Mouse (Mus musculus) urinary bladder, adult 2 months (tissue): ENCODE results near the gene Nhsl1. TPM values are rescaled to one million over a fixed set of nuclear protein-coding genes. Genes with fewer than 3 reads are reported as not detected.

Experiments
- DNase-seq: peaks from one replicate; pipeline ENCODE4 v3.0.0; 2022; ENCODE audit warnings: low spot score
- polyA plus RNA-seq: library from polyadenylated mRNA; depleted of rRNA; stranded (reverse); fragments of >200 nt; gene quantifications from 2 replicates; pipeline ENCODE4 v1.2.3, GENCODE M21; 2012

Nhsl1 gene
- polyA plus RNA-seq, 1 experiment = 14.0 TPM

DNA sequence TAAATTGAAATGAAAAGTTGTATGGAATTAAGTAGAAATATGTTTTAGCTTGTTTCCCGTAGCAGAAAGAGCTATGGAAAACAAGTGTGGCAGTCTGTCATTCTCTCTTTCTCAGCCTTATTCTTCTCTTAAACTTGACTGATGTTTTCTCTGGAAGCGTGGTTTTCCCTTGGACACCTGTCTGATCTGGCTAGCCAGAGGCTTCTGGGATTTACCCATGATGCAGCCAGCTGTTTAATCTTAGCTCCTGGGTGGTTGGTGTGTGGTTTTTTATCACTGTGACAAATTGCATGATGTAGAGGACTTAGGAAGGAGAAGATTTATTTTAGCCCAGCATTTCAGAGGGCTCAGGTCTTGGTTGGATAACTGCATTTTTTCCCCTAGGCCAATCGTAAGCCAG lies 164.9 kb downstream of the Nhsl1 start:
- no peak for DNase-seq

GRCm38 (mm10) chr10:18484731-18485130 lies 165.9 kb downstream of the Nhsl1 start:
- DNase-seq = no peak

- no peak for DNase-seq
These were observed 169.5 kb downstream of the Nhsl1 start for GRCm38 (mm10) chr10:18488239-18488803.

- DNase-seq = no peak
These were observed 171.2 kb downstream of the Nhsl1 start for GRCm38 (mm10) chr10:18489936-18490335.

- no peak for DNase-seq
These were observed 173.2 kb downstream of the Nhsl1 start for GRCm38 (mm10) chr10:18491952-18492351.

DNA sequence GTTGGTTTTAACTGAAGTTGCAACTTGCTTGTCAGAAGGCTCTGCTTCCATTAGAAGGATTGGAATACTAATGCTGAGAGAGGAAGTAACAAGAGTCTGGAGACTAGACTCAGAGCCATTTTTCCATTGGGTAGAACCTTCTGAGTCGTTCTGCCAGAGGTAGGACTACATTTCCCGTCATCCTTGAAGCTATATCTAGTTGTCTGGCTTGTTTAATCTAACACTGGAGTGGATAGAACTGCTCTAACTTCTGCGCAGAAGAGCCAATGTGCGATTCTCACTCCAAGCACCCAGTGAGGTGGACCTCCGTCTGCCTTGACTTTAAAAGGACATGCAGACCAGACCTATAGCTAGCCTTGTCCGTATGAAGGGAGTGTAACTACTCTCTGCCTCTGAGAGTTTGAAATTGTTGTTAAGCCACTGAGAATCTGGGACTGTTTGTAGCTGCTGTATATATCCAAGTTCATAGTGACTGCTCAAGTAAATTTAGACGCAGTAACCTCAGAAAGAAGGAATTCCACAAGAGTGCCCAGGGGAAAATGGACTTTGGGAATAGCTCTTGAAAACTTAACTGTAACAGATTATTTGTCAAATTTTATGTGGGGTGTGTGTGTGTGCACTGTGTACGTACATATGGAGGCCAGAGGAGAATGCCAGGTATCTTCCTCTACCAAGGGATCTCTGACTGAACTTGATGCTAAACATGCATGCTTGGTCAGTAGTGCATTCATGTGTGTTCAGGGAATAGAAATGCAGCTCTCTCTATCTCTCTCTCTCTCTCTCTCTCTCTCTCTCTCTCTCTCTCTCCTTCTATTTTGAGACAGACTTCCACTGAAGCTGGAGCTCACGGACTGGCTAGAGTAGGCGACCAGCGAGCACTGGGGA lies 174.5 kb downstream of the Nhsl1 start:
- DNase-seq = no peak

DNA sequence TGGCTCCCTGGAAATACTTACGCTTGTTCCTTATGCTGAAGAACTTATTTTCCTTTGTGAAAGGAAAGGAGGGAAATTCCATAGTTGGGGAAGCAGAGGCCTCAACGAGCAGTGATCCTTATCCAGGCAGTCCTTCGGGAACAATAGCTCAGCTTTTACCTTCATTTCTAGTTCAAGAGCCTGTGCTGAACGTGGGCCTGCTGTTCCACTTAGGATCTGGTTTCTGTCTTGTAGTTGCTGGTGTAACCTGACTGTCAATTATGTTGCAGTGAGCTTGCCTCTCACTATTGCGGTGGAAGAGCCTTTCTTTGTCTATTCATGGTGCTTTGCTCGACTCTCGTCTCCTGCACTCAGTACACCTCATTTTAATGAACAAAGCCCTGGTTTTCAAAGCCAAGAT lies 175.5 kb downstream of the Nhsl1 start:
- DNase-seq = no peak

DNA sequence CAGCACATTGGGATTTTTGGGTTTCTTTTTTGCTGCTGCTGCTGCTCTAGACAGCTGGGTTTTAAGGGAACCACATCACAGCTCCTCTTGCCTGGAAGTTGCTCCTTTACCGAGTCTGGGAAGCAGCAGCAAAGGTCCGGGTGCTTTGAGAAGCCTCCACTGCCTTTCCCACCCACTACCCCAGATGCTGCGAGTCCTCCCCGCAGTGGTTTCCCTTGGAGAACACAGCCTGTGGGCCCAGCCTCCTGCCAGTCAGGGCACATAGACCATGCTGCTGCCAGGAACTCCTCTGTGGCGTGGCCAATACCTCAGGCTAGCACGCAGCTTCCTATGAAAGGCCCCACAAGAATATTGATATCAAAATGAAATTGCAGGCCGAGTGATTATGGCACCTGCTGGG lies 178.3 kb downstream of the Nhsl1 start:
- DNase-seq = no peak

DNA sequence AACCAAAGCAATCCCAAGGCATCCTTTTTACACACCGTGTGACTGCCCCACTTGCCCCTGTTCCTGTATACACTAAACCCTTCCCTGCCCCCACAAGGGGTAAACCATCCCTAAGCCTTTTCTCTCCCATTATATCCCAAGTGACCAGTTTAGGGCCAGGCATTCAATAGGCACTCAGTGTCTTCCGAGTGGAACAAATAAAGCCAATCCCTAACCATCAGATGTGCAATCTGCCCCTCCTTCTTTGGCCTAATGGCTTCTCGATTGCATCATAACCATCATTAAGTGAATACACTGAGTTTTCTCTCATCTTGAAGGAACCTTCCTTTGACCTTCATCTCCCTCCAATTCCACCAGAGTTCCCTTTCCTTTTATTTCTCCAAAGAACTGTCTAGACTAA lies 183.2 kb downstream of the Nhsl1 start:
- DNase-seq = no peak

DNA sequence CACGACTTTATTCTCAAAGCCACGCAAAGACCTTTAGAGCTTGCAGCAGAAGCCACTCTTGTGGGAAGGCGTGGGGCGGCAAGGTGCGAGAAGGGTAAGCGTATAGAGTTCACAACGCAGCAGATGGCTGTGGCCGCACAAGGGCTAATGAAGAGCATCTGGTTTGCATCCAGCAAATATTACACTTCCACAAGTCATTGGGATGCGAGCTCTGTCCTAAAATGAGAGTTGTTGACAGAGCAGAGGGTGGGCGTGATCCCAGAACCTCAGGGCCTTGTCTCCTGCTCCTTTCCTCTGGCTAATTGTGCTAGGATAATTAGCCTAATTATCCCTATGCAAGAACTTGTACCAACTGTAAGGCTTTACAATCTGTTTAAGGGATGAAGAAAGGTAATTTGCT lies 186.9 kb downstream of the Nhsl1 start:
- no peak for DNase-seq

DNA sequence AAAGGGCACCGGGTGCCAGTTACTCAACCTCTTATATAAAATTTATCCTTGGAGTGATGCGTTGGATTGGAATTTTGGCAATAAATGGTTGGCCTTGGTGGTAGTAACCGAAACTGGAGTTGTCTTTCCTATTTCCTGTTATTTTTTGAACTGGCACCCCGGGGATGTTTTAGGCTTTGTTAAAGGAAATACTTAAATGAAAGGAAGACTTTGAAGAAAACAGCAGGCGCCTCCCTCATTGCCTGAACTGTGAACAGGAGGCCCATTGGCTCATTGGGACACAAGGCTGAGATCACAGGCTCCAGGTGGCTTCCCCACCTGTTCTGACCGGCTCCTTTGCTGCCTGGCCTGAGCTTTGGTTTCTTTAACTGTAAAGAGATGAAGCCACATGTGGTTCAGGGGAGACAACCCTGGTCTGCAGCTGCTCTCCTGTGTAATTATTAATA lies 187.7 kb downstream of the Nhsl1 start:
- no peak for DNase-seq

GRCm38 (mm10) chr10:18507869-18508473 lies 189.2 kb downstream of the Nhsl1 start:
- no peak for DNase-seq

DNA sequence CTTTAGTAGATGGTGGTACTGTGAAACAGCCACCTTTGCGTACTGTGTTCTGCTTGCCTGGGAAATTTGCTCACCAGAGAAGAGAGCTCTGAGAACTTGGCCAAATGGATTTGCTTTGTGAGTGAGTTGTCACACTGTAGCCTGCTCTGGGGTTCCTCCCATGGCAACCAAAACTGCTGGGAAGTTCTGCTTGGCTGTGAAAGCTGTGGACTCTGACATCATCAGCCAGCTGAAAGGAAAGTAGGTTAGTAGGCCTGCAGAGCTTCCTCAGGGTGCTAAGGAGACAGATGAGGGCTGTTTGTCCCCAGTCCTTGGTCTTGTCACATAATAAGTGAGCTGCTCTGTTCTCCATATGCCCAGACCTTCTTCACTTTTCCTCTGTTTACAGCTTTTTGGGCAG lies 189.8 kb downstream of the Nhsl1 start:
- DNase-seq = no peak

DNA sequence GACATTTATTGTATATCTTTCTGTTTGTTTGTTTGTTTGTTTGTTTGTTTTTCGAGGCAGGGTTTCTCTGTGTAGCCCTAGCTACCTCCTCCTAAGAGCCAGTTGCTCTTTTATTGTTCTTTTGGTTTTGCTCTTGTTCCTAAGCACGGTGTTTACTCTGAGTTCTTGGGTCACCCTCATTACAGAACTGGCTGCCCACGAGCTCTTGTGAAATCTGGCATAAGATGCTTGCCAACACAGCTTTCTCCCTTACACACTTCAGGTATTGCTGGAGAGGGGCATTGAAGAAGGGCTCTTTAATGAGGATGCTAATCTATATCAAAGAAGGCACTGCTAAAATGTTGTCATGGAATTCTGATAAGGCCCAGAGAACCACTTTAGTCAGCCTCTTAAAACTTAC lies 191.9 kb downstream of the Nhsl1 start:
- DNase-seq = no peak

DNA sequence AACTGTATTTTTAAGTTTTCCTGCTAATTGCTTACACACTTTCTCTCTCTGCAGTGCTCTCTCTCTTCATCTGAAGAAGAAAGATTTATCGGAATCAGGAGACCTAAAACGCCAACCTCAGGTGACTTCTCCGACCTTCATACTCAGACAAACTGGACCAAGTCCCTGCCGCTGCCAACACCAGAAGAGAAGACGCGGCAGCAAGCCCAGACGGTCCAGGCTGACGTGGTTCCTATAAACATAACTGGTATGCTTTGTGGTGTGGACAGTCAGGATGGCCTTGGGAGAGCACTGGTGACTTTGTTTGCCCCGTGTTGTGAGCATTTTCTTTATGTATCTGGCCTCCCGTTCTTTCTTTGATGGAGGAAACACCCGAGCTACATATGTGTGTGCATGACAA lies 192.7 kb downstream of the Nhsl1 start:
- no peak for DNase-seq

GRCm38 (mm10) chr10:18522556-18522955 lies 203.8 kb downstream of the Nhsl1 start:
- DNase-seq = no peak

DNA sequence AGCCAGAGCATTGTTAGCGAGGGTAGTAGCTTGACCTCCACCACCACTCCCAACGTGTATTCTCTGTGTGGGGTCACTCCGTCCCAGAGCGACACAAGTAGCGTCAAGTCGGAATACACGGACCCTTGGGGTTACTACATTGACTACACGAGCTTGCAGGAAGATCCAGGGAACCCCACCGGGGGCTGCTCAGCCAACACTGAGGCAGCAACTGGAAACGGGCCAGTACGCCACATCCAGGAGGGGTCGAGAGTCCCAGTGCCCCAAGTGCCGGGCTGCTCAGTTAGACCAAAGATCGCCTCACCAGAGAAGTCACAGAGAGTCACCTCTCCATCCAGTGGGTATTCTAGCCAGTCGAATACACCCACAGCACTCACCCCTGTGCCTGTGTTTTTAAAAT lies 206.5 kb downstream of the Nhsl1 start:
- no peak for DNase-seq

GRCm38 (mm10) chr10:18525726-18526125 lies 206.9 kb downstream of the Nhsl1 start:
- DNase-seq = no peak

DNA sequence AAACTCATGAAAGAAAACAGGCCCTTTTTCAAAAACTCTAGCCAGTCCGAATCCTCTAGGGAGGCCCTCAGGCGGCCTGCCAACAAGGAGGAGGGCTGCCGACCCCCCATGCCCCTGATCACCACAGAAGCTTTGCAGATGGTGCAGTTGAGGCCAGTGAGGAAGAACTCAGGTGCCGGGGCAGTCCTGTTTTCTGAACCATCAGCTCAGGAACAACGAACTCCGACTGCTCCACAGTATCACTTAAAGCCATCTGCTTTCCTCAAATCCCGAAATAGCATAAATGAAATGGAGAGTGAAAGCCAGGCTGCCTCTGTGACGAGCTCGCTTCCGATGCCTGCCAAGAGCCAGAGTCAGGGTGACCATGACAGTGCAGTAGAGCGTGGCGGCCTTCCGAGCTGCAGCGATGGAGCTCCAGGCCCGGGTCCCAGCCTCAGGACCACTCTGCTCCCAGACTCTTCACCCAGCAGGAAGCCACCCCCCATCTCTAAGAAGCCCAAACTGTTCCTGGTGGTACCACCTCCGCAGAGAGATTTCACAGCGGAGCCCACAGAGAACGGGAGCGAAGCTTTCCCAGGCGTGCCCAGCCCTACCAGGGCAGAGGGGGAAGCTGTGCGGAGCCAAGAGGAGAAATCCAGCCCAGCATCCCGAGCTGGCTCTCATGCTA lies 207.5 kb downstream of the Nhsl1 start:
- no peak for DNase-seq

GRCm38 (mm10) chr10:18526851-18527675 lies 208.3 kb downstream of the Nhsl1 start:
- DNase-seq = no peak

GRCm38 (mm10) chr10:18527766-18528165 lies 209.0 kb downstream of the Nhsl1 start:
- DNase-seq = no peak

- DNase-seq = no peak
These were observed 209.7 kb downstream of the Nhsl1 start for GRCm38 (mm10) chr10:18528475-18528874.
